8 mouse cellular contexts compared by ENCODE assay signal in genomic region chr1:75211141-75211708, GRCm38 (mm10). TPM values are rescaled to one million over a fixed set of nuclear protein-coding genes. Genes with fewer than 3 reads are reported as not detected.
DNase-seq lines count a peak whose midpoint lies in the region; ATAC-seq and TF ChIP-seq lines count a peak whose summit lies in the region.

No protein-coding gene starts in this region.

- no peak for DNase-seq in layer of hippocampus, adult 2 months (ENCODE audit: low spot score in 2 of 2)
- DNase-seq in layer of hippocampus, postnatal 10 days (ENCODE audit: low spot score in 2 of 2) = no peak
- no peak for DNase-seq in embryonic facial prominence, embryonic 10.5 days (ENCODE audit: low spot score)
- DNase-seq in urinary bladder, postnatal 25 days (ENCODE audit: low spot score) = no peak
- no peak for DNase-seq in left cerebral cortex, postnatal 36 days (ENCODE audit: low spot score in 2 of 2)
- no peak for DNase-seq in cerebellum, postnatal 10 days

- H3K27ac ChIP-seq in layer of hippocampus, adult 2 months = peak overlapping the region; percentile 96
- H3K27ac ChIP-seq in embryonic facial prominence, embryonic 10.5 days (replicated peaks) = peak overlapping the region; percentile 89
- H3K27ac ChIP-seq in midbrain, embryonic 16.5 days (ENCODE audit: low read length) = no peak overlapping the region

- H3K36me3 ChIP-seq in embryonic facial prominence, embryonic 10.5 days (replicated peaks) = peaks cover 45% of the 10 kb centered on the region
- H3K36me3 ChIP-seq in midbrain, embryonic 16.5 days (ENCODE audit: control insufficient read depth, insufficient read depth, low read length) = peaks cover 9% of the 10 kb centered on the region

- 14% methylated on average over 17 of the region's 17 CpGs for WGBS in embryonic facial prominence, embryonic 10.5 days
- 12% methylated on average over 17 of the region's 17 CpGs for WGBS in midbrain, embryonic 16.5 days

- peaks cover 28% of the 10 kb centered on the region for H3K27me3 ChIP-seq in embryonic facial prominence, embryonic 10.5 days (replicated peaks; ENCODE audit: low read depth, poor library complexity, severe bottlenecking)
- H3K27me3 ChIP-seq in midbrain, embryonic 16.5 days (ENCODE audit: control insufficient read depth, insufficient read depth, low read depth, low read length) = no peaks in the 10 kb centered on the region

- peak overlapping the region; percentile 100 for H3K4me3 ChIP-seq in layer of hippocampus, adult 2 months
- H3K4me3 ChIP-seq in embryonic facial prominence, embryonic 10.5 days = peak overlapping the region; percentile 82
- peak overlapping the region; percentile 69 for H3K4me3 ChIP-seq in midbrain, embryonic 16.5 days (ENCODE audit: low read depth, low read length)

- peak overlapping the region; percentile 85 for H3K9ac ChIP-seq in midbrain, embryonic 16.5 days (ENCODE audit: low read depth, low read length)

- peak; percentile 20 for ATAC-seq in inflammation-experienced regulatory T-cells, adult 6 months
- peak; percentile 36; the same call in 1 of the 2 replicates for ATAC-seq in midbrain, embryonic 16.5 days

- intact Hi-C loops in left cerebral cortex, postnatal 36 days (cut with DNase I) = no loop called here

- peak overlapping the region; percentile 98 for H3K4me2 ChIP-seq in midbrain, embryonic 16.5 days (ENCODE audit: low read length)

- TF ChIP-seq CTCF in layer of hippocampus, adult 2 months (conservative IDR thresholded peaks at IDR 0.05) = no peak

- no peaks in the 10 kb centered on the region for H3K9me3 ChIP-seq in embryonic facial prominence, embryonic 10.5 days
- H3K9me3 ChIP-seq in midbrain, embryonic 16.5 days (replicated peaks; ENCODE audit: control insufficient read depth, low read length, poor library complexity, severe bottlenecking) = no peaks in the 10 kb centered on the region

- H3K4me1 ChIP-seq in embryonic facial prominence, embryonic 10.5 days = peaks cover 42% of the 10 kb centered on the region
- H3K4me1 ChIP-seq in midbrain, embryonic 16.5 days (ENCODE audit: control insufficient read depth, insufficient read depth, low read length) = peaks cover 41% of the 10 kb centered on the region

RNA-seq across cellular contexts. Expression of gene Stk16, which starts 0.6 kb away (rescaled TPM):
- total RNA-seq in layer of hippocampus, adult 2 months (2021) = 10 to 100 TPM; 88.6 to 93.7 TPM
- total RNA-seq in layer of hippocampus, postnatal 10 days (2021) = 10 to 100 TPM; 88.8 to 97.7 TPM
- 139 and 145 TPM in 2 replicates for polyA plus RNA-seq in embryonic facial prominence, embryonic 10.5 days (2016; fragmentation: Nextera tagmentation; extraction: Ambion mirVana)
- 10 to 100 TPM; 46.3 to 62.7 (median 51.6) TPM for polyA plus RNA-seq in inflammation-experienced regulatory T-cells, adult 6 months (2017; shearing (Covaris generic))
- polyA plus RNA-seq in midbrain, embryonic 16.5 days (2015; fragmentation: Nextera tagmentation; extraction: Ambion mirVana) = 147 and 154 TPM in 2 replicates
- total RNA-seq in left cerebral cortex, postnatal 36 days (2021) = 10 to 100 TPM; 80.3 to 85.9 TPM

RNA-seq across cellular contexts. Expression of gene Glb1l, which starts 0.6 kb away (rescaled TPM):
- total RNA-seq in layer of hippocampus, adult 2 months (2021) = 10 to 100 TPM; 16.9 to 17.7 TPM
- 10 to 100 TPM; 22.4 to 23.2 TPM for total RNA-seq in layer of hippocampus, postnatal 10 days (2021)
- 13.3 and 14.5 TPM in 2 replicates for polyA plus RNA-seq in embryonic facial prominence, embryonic 10.5 days (2016; fragmentation: Nextera tagmentation; extraction: Ambion mirVana)
- polyA plus RNA-seq in inflammation-experienced regulatory T-cells, adult 6 months (2017; shearing (Covaris generic)) = 10 to 100 TPM in 2 of 3 experiments, 1 to 10 TPM in 1; 8.4 to 14.1 (median 13.5) TPM
- 23.0 and 25.4 TPM in 2 replicates for polyA plus RNA-seq in midbrain, embryonic 16.5 days (2015; fragmentation: Nextera tagmentation; extraction: Ambion mirVana)
- 10 to 100 TPM; 10.4 to 15.8 TPM for total RNA-seq in left cerebral cortex, postnatal 36 days (2021)

RNA-seq across cellular contexts. Expression of gene Tuba4a, which starts 8.4 kb away (rescaled TPM):
- 100 to 1,000 TPM; 533 to 543 TPM for total RNA-seq in layer of hippocampus, adult 2 months (2021)
- total RNA-seq in layer of hippocampus, postnatal 10 days (2021) = 100 to 1,000 TPM; 348 to 373 TPM
- 14.6 and 16.3 TPM in 2 replicates for polyA plus RNA-seq in embryonic facial prominence, embryonic 10.5 days (2016; fragmentation: Nextera tagmentation; extraction: Ambion mirVana)
- polyA plus RNA-seq in inflammation-experienced regulatory T-cells, adult 6 months (2017; shearing (Covaris generic)) = 100 to 1,000 TPM; 116 to 151 (median 123) TPM
- polyA plus RNA-seq in midbrain, embryonic 16.5 days (2015; fragmentation: Nextera tagmentation; extraction: Ambion mirVana) = 11.2 and 22.2 TPM in 2 replicates
- 100 to 1,000 TPM; 579 to 672 TPM for total RNA-seq in left cerebral cortex, postnatal 36 days (2021)

RNA-seq across cellular contexts. Expression of gene Atg9a, which starts 19.2 kb away (rescaled TPM):
- total RNA-seq in layer of hippocampus, adult 2 months (2021) = 100 to 1,000 TPM; 106 to 113 TPM
- 100 to 1,000 TPM in 1 of 2 experiments, 10 to 100 TPM in 1; 93.9 to 109 TPM for total RNA-seq in layer of hippocampus, postnatal 10 days (2021)
- 20.7 and 21.8 TPM in 2 replicates for polyA plus RNA-seq in embryonic facial prominence, embryonic 10.5 days (2016; fragmentation: Nextera tagmentation; extraction: Ambion mirVana)
- polyA plus RNA-seq in inflammation-experienced regulatory T-cells, adult 6 months (2017; shearing (Covaris generic)) = 10 to 100 TPM in 1 of 3 experiments, 1 to 10 TPM in 2; 7.5 to 10.8 (median 8.4) TPM
- 59.0 and 60.8 TPM in 2 replicates for polyA plus RNA-seq in midbrain, embryonic 16.5 days (2015; fragmentation: Nextera tagmentation; extraction: Ambion mirVana)
- 100 to 1,000 TPM; 138 to 146 TPM for total RNA-seq in left cerebral cortex, postnatal 36 days (2021)

RNA-seq across cellular contexts. Expression of gene Ankzf1, which starts 19.3 kb away (rescaled TPM):
- total RNA-seq in layer of hippocampus, adult 2 months (2021) = 10 to 100 TPM; 28.4 to 30.4 TPM
- total RNA-seq in layer of hippocampus, postnatal 10 days (2021) = 10 to 100 TPM; 19.9 to 21.0 TPM
- polyA plus RNA-seq in embryonic facial prominence, embryonic 10.5 days (2016; fragmentation: Nextera tagmentation; extraction: Ambion mirVana) = 22.9 and 27.2 TPM in 2 replicates
- polyA plus RNA-seq in inflammation-experienced regulatory T-cells, adult 6 months (2017; shearing (Covaris generic)) = 10 to 100 TPM; 16.5 to 28.6 (median 25.1) TPM
- 27.2 and 29.5 TPM in 2 replicates for polyA plus RNA-seq in midbrain, embryonic 16.5 days (2015; fragmentation: Nextera tagmentation; extraction: Ambion mirVana)
- total RNA-seq in left cerebral cortex, postnatal 36 days (2021) = 10 to 100 TPM; 21.6 to 31.7 TPM
